Mouse (Mus musculus) cerebellum, adult 2 months (tissue): ENCODE data around the gene Sass6.

ENCODE experiments used
- CTCF ChIP-seq: fragments of 200-500 bp; IDR thresholded peaks from 2 replicates; pipeline ENCODE4 v1.5.1; 2011; ENCODE audit warnings: low read depth, mild to moderate bottlenecking, control low read depth, low read length, moderate library complexity, borderline replicate concordance; ENCODE audit not compliant: insufficient read depth
- POLR2A ChIP-seq: fragments of 200-500 bp; IDR thresholded peaks from 2 replicates; pipeline ENCODE4 v1.6.1; 2011; ENCODE audit warnings: low read length, control low read depth, borderline replicate concordance; ENCODE audit not compliant: insufficient read depth

DNA sequence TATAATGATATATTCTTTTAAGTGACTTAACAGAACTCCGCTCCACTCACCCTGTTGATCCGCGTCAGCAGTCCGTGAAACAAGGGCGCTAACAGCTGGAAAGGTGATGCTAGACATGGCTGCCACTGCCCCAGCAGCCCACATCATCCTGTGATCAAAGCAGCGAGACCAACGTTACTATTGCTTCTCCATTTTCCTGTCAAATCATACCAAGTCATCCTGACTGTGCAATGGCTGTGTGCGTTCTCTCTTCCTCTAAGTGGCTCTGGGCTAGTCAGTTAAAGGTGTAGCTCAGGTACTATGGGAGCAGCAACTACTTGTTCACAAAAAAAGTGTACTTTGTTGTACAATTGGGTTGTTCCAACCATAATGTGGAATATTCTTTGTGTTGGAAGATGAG, 40.1 kb downstream of the Sass6 start:
- TF ChIP-seq CTCF (no peak), POLR2A (no peak)
